Mouse (Mus musculus) induced T-regulatory cell, adult 2 months (primary cell): ENCODE data around the gene Gm5767.

Experiments used
- DNase-seq: peaks from one replicate; pipeline ENCODE4 v3.0.0-alpha.2; 2012; ENCODE audit warnings: low read depth

Gm5767 gene

DNA sequence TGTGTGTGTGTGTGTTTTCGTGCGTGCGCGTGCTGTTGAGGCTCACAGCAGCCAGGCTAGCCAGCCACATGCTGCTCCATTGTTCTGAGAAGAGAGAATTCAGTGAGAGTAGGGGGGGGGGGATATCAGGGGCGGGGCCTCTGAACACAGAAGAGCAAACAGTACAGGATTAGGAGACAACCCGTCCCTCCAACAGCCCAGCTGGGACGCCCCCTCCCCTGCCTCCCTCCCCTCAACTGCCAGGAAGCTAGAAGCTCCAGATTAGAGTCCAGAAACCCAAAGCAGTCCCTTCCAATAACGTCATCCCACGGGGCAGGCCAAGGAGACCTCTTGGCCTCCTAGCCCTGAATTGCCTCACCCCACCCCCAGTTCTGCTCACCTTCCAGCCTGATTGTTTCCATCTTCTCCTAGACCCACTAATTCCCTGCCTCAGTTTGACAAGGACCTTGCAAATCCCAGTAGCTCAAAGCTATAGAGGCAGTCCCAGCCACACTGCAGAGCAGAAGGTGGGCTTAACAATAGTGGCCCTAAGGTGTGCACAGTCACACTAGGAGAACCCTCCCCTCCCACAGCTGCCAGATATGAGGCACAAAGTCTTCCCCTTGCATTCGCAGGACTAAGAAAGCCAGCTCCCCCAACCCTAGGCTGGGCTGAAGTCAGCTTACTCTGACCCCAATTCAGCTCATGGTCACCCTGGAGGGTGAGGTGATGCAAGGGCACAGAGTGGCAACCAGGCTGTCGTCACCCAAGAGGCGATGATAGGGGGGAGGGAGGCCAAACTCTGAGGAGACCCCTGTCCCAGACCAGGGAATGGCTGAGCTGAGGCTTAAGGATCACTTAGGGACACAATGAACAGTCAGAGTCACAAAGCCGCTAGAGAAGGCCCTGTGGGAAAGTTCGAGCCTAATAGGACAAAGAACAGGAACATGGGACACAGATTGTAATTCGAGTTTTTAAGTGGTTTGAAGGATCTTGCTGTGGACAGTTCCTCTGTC is 10.2 kb upstream of the Gm5767 start:
- DNase-seq, result no peak

GRCm38 (mm10) chr16:8671551-8672349 is 8.8 kb upstream of the Gm5767 start, which contains the start of gene Carhsp1:
Gene Carhsp1 (minus strand): TSS chr16:8672155.
- peak; percentile 95 for DNase-seq

- no peak for DNase-seq
These were observed 8.3 kb upstream of the Gm5767 start for GRCm38 (mm10) chr16:8672350-8672687.

GRCm38 (mm10) chr16:8672811-8673210 is 7.8 kb upstream of the Gm5767 start:
- DNase-seq, result no peak

DNA sequence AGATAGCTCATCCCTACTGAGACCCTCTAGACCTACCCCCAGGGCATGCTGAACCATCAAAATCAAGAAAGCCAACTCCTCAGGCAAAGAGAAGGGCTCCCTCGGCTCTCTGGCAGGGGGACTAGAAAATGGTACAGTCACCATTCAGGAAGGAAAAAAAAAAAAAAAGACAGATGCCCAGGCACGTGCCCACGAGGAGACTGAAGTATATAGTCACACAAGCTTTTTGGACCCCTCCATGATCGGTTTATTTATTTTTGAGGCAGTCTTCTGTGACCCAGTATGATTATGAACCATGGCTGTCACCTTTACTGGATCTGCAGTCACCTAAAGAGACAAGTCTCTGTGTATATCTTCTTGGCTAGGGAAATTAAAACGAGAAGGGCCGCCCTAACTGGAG is 7.2 kb upstream of the Gm5767 start:
- DNase-seq, result no peak

DNA sequence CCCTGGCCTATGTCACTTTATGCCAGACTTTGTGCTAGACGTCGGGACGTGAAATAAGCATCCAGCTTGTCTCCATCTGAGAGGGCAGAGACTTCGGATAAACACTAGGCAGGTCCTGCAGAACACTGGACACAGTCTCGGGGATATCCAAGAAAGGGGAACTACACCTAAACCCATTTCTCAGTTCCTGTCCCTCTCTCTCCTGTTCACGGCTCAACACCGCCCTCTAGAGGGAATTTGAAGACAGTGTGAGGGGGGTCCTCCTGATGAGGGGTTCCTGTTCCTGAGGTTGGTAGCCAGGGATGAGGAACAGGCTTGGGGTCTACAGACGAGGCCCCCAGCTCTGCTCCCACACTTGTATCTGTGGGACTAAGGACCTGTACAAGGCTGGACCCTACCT is 6.4 kb upstream of the Gm5767 start:
- peak; percentile 93 for DNase-seq

- DNase-seq, result no peak
These were observed 5.0 kb upstream of the Gm5767 start for GRCm38 (mm10) chr16:8675559-8675958.

GRCm38 (mm10) chr16:8676228-8676627 is 4.3 kb upstream of the Gm5767 start:
- no peak for DNase-seq

- DNase-seq, result peak; percentile 81
These were observed 3.8 kb upstream of the Gm5767 start for GRCm38 (mm10) chr16:8676800-8677199.

GRCm38 (mm10) chr16:8678035-8678434 is 2.5 kb upstream of the Gm5767 start:
- DNase-seq, result no peak

GRCm38 (mm10) chr16:8678676-8679075 is 1.9 kb upstream of the Gm5767 start:
- no peak for DNase-seq

DNA sequence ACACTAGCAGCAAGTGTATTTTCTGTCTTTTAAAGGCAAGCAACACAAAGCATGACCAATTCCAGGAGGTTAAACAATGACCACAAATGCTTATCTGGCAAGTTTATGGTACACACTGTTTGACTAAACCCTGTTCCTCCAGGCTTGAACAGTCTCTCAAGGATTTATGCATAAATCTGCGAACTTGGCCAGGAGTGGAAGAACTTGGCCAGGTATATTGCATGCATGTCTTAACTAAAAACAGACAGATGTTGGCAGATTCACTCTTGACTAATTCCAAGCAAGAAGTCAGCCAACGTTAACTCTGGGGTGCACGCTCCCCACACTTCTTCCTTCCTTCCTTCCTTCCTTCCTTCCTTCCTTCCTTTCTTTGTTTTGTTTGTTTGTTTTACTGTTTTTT is 790 bp upstream of the Gm5767 start:
- no peak for DNase-seq

- DNase-seq, result no peak
These were observed 4.5 kb downstream of the Gm5767 start for GRCm38 (mm10) chr16:8685087-8685486.

- DNase-seq, result peak; percentile 85
These were observed 5.7 kb downstream of the Gm5767 start for GRCm38 (mm10) chr16:8686121-8686870.

GRCm38 (mm10) chr16:8686871-8687535 is 6.4 kb downstream of the Gm5767 start:
- DNase-seq, result no peak

DNA sequence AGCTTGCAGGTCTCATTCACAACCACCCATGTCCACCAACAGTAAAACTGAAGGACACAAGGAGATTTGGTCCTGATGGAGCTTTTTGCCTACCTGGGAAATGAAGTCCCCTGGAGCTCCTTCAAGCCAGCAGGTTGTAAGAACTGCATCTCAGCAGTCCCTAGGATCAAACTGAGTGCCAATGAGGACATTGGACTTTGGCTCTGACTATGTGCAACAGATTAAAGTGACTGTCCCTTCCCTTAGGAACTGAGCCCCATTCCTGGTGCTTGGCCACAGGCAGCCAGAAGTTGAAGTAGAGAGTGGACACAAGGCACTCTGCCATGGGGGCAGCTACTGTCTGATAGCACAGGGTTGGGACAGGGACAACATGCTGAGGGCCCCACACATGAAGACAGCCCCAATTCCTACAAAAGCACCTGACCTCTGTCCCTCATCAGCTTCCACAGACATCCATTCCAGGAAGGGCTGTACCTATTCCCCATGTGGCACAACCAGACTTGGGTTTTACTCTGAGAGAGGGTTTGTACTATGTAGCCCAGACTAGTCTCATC is 7.1 kb downstream of the Gm5767 start:
- no peak for DNase-seq

DNA sequence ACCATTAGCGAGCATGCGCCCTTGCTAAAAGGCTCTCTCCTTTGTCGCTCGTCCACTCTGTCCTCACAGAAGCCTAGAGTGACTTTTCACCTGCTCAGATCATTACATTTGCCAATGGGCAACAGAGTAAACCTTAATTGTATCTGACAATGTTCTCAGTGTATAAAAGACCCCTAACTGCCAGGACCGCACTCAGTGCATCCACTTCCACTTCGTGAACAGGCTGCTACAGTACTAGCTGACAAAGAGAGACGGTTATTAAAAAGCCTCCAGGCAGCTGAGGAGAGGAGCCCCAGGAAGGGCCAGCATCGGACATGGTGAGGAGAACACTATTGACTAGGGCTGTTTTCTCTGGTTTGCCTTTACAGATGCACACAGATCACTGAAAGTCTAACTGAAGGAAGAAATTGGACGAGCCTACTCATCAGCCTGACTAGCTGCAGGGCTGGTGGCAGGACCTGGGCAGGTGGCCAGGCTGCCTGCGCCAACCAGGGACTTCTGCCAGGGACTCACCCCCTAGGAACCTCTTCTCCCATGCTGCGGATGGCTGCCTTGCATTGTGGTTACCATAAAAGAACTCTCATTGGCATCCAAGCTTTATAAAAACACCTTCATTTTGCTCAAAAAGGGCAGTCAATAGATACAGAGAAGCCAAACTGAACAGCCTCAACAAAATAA is 9.5 kb downstream of the Gm5767 start:
- DNase-seq, result no peak

DNA sequence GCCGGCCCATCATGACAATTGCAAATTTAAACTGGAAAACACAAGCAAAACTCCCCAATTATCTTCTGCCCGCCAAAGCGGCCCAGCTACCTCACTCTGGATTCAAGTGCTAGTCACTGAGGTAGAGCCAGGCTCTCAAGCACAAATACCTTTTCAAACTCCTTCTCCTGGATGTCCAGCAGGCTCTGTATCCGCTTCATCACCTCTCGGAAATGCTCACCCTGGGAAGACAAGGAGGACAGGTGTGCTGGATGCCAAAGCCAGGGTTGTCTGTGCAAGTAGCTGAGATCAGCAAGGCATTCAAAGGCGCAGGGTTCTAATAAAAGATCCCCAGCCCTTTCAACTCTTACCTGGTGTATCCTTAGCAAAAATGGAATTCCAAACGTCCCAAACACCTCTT is 10.6 kb downstream of the Gm5767 start:
- DNase-seq, result no peak

DNA sequence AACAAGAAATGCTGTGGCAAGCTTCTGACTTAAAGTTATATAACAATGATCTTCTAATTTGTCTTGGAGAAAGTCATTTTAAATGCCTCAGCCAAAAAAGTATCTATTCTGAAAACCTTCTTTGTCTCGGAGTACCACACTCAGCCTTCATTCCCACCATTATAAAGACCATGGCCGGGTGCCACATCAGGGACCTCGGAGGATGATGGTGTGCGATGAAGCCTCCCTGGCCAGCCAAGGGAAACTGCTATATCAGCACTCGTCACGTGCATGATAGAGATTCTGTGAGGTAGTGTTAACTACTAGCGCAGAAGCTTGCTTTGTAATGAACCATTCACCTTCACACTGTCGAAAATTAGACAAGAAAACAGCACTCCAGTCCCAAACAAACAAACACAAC is 19.0 kb downstream of the Gm5767 start:
- no peak for DNase-seq

- no peak for DNase-seq
These were observed 20.0 kb downstream of the Gm5767 start for GRCm38 (mm10) chr16:8700586-8700985.

GRCm38 (mm10) chr16:8711998-8712397 is 31.4 kb downstream of the Gm5767 start:
- DNase-seq, result no peak
